Mouse (Mus musculus) kidney, embryonic 15.5 days (tissue): ENCODE data around the gene Tns2. TPM values are rescaled to one million over a fixed set of nuclear protein-coding genes. Genes with fewer than 3 reads are reported as not detected.
"Not testable (repeated sequence)": the region's sequence is repeated elsewhere in the genome, so short reads cannot be mapped to it uniquely, and the experiment has no call there.

ENCODE experiments used
- ATAC-seq: fragments of 200-750 bp; cut with Nextera tagmentation; replicated peaks from 2 replicates; pipeline ENCODE4 v1.8.0; 2017; ENCODE audit warnings: moderate TSS enrichment; ENCODE audit not compliant: low FRiP score
- H3K27ac ChIP-seq: fragments of 300-500 bp; sonication (generic); 2 replicates; pipeline ENCODE4 v1.5.1; 2015; ENCODE audit warnings: mild to moderate bottlenecking, inconsistent platforms
- H3K27me3 ChIP-seq: fragments of 300-500 bp; sonication (generic); 2 replicates; pipeline ENCODE4 v1.6.1; 2015; ENCODE audit warnings: inconsistent platforms
- H3K36me3 ChIP-seq: fragments of 300-500 bp; sonication (generic); 2 replicates; pipeline ENCODE4 v1.6.1; 2015; ENCODE audit warnings: inconsistent platforms
- H3K4me1 ChIP-seq: fragments of 300-500 bp; sonication (generic); 2 replicates; pipeline ENCODE4 v1.6.1; 2015; ENCODE audit warnings: inconsistent platforms
- H3K4me2 ChIP-seq: fragments of 300-500 bp; sonication (generic); 2 replicates; pipeline ENCODE4 v1.6.1; 2015; ENCODE audit warnings: moderate library complexity, mild to moderate bottlenecking, inconsistent platforms
- H3K4me3 ChIP-seq: fragments of 300-500 bp; sonication (generic); replicated peaks from 2 replicates; pipeline ENCODE4 v1.5.1; 2015; ENCODE audit warnings: mild to moderate bottlenecking, inconsistent platforms
- H3K9ac ChIP-seq: fragments of 300-500 bp; sonication (generic); 2 replicates; pipeline ENCODE4 v1.6.1; 2015; ENCODE audit warnings: mild to moderate bottlenecking, inconsistent platforms
- H3K9me3 ChIP-seq: fragments of 300-500 bp; sonication (generic); replicated peaks from 2 replicates; pipeline ENCODE4 v1.6.1; 2016; ENCODE audit warnings: inconsistent platforms
- WGBS: fragments of 180-500 bp; shearing (Covaris S2); methylation state at CpG from one replicate; pipeline ENCODE4 v1.1.7; 2015; ENCODE audit warnings: mixed read lengths; 5-methylcytosine and 5-hydroxymethylcytosine counted together
- polyA plus RNA-seq: library from polyadenylated mRNA; unstranded; fragments of >200 nt; fragmentation: Nextera tagmentation; extraction: Ambion mirVana; gene quantifications from 2 replicates; pipeline ENCODE4 v1.2.1, GENCODE M21; 2015

Gene Tns2
- polyA plus RNA-seq, 1 experiment from 2014 or later, result 48.4 TPM

DNA sequence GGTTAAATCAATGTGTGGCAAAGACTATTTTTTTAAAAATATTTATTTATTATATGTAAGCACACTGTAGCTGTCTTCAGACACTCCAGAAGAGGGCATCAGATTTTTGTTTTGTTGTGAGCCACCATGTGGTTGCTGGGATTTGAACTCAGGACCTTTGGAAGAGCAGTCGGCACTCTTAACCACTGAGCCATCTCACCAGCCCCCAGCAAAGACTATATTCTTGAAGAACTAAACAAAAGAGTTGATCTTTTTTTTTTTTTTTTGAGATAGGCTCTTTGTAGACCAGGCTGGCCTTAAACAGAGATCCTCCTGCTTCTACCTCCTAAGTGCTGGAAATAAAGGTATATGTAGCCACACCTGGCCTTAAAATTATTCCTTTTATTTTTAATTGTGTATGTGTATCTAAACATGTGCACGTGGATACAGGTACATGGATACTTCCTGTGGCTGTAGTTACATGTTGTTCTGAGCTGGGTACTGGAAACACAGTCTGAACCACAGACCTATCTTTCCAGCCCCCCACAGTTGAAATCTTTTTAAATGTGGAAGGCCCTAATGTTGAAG is 23.0 kb upstream of the Tns2 start:
- H3K9me3 ChIP-seq, result no peaks in the 10 kb centered on the region
- no peak overlapping the region for H3K27ac ChIP-seq
- H3K4me1 ChIP-seq, result peaks cover 32% of the 10 kb centered on the region
- H3K4me2 ChIP-seq, result no peak overlapping the region
- WGBS, result 87% methylated on average over 2 of the region's 2 CpGs
- peaks cover 19% of the 10 kb centered on the region for H3K36me3 ChIP-seq
- no peak for ATAC-seq
- H3K27me3 ChIP-seq, result no peaks in the 10 kb centered on the region
- no peak overlapping the region for H3K4me3 ChIP-seq
- no peak overlapping the region for H3K9ac ChIP-seq

DNA sequence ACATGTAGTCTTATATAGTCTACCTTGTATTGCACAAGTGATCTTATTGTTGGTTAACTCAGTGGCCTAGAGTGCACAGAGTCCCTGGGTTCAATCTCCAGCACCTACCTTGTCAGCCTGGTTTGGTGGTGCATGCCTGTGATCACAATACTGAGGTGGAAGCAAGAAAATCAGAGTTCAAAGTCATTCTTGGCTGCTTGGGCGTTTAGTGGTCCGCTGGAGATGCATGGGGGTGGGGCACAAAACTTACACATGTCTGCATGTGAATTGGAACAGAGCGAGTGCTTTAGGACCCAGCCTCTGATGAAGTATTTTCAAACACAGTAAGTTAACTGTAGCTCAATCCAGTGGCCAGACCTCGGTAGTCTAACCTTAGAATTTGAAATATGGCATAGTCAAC is 21.0 kb upstream of the Tns2 start:
- WGBS, result 63% methylated on average over 4 of the region's 4 CpGs
- Histone ChIP-seq H3K4me1 (peaks cover 27% of the 10 kb centered on the region), H3K4me2 (no peak overlapping the region), H3K4me3 (no peak overlapping the region), H3K27ac (no peak overlapping the region), H3K36me3 (peaks cover 40% of the 10 kb centered on the region), H3K27me3 (no peaks in the 10 kb centered on the region), H3K9ac (no peak overlapping the region), H3K9me3 (no peaks in the 10 kb centered on the region)
- ATAC-seq, result no peak

DNA sequence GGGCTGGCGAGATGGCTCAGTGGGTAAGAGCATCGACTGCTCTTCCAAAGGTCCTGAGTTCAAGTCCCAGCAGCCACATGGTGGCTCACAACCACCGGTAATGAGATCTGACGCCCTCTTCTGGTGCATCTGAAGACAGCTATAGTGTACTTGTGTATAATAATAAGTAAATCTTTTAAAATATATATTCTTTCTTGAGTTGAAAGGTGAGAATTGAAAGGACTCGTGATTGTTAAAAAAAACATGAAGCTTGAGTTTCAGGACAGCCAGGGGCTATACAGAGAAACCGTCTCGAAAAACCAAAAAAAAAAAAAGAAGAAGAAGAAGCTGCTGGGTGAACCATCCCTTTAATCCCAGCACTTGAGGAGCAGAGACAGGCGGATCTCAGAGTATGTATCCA is 20.3 kb upstream of the Tns2 start:
- not testable (repeated sequence) for H3K9ac ChIP-seq, H3K4me2 ChIP-seq, H3K4me3 ChIP-seq, H3K27ac ChIP-seq, ATAC-seq, H3K9me3 ChIP-seq, H3K27me3 ChIP-seq
- Histone ChIP-seq H3K36me3 (peaks cover 47% of the 10 kb centered on the region), H3K4me1 (peaks cover 23% of the 10 kb centered on the region)
- 77% methylated on average over 8 of the region's 8 CpGs for WGBS

DNA sequence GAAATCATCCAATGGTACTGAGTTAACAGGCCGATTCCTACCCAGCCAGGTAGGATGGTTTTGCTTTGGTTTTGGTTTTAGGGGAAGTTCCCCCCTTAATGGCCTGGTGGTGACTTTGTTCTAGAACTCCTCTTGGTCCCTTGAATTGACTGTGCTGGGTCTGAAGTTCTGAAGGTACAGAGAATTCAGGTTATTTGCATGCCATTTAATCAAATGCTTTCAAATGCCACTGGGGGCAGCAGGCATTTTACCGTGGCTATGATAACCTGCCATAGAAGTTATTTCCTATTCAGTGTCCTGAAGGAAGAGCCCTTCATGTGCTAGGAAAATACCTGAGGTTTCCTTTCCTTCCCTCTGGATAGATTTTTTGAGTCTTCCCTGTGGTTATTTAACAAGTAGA is 19.8 kb upstream of the Tns2 start:
- Histone ChIP-seq H3K4me2 (no peak overlapping the region), H3K27me3 (no peaks in the 10 kb centered on the region), H3K4me1 (peaks cover 18% of the 10 kb centered on the region), H3K9me3 (no peaks in the 10 kb centered on the region), H3K36me3 (peaks cover 50% of the 10 kb centered on the region), H3K27ac (no peak overlapping the region), H3K4me3 (no peak overlapping the region), H3K9ac (no peak overlapping the region)
- WGBS, result 53% methylated on average over 2 of the region's 2 CpGs
- no peak for ATAC-seq

DNA sequence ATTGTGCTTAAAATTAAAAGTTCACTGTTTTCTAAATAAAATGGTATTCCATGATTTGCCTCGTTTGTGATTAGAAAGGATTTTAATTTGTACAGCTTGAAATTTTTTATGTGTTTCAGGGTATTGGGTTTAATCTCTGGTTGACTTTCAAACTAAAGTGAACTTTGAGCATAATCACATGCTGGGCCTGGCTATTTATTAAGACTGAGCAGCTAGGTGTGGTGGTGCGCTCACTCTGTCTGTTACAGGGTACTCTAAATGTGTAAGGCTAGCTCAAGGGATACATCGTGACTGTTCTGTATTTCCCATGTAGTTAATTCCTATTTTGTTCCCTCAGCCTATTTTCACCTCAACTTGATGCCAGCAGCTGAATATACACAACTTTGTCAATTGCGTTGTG is 18.1 kb upstream of the Tns2 start:
- peaks cover 8% of the 10 kb centered on the region for H3K4me1 ChIP-seq
- ATAC-seq, result no peak
- peaks cover 67% of the 10 kb centered on the region for H3K36me3 ChIP-seq
- H3K9me3 ChIP-seq, result no peaks in the 10 kb centered on the region
- H3K27ac ChIP-seq, result no peak overlapping the region
- H3K4me2 ChIP-seq, result no peak overlapping the region
- H3K9ac ChIP-seq, result no peak overlapping the region
- 82% methylated on average over 4 of the region's 4 CpGs for WGBS
- no peaks in the 10 kb centered on the region for H3K27me3 ChIP-seq
- H3K4me3 ChIP-seq, result no peak overlapping the region

DNA sequence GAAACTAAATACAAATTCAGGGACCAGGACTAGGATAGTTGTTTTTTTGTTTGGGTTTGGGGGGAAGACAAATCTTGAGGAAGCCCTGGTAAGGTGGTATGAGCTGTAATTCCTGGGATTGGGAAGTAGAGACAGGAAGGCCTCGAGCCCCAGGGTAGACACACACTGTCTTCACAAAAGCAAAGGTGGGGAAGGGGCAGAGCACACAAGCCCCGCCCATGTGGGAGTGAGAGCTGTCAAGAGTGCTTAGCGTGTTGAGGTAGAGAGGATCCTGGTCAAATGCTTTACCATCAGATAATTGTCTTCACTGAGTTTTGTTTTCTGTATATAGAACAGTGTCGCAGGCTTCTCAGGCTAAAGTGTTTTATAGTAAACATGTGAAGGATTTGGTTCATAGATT is 17.2 kb upstream of the Tns2 start:
- Histone ChIP-seq H3K4me1 (peaks cover 8% of the 10 kb centered on the region), H3K9ac (no peak overlapping the region), H3K27me3 (no peaks in the 10 kb centered on the region), H3K36me3 (peaks cover 73% of the 10 kb centered on the region), H3K4me3 (no peak overlapping the region), H3K9me3 (no peaks in the 10 kb centered on the region), H3K4me2 (no peak overlapping the region), H3K27ac (no peak overlapping the region)
- WGBS, result 74% methylated on average over 4 of the region's 4 CpGs
- no peak for ATAC-seq

DNA sequence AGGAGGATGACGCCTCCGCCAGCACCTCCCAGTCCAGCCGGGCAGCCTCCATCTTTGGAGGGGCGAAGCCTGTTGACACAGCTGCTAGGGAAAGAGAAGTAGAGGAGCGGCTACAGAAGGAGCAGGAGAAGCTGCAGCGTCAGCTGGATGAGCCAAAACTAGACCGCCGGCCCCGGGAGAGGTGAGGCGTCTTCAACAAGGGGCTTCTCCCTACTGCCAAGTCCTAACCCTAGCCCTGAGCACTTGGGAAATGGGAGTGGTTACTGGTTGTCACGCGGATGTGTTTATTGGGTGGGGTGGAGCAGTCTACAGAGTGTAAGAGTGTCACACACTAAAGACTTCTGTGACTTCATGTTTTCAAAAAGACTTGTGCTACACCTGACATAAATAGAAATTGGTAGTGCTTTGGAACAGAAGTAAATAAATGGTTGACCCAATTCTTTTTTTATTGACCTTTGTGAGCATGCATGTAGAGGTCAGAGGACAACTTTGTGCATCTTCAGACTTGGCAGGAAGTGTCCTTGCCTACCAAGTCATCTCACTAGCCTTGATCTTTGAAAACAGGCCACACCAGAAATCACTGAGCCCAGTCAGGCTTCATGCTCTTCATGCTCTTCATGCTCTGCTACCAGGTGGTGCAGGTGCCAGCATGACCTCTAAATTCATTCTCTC is 10.2 kb upstream of the Tns2 start:
- WGBS, result 69% methylated on average over 12 of the region's 12 CpGs
- no peak for ATAC-seq

DNA sequence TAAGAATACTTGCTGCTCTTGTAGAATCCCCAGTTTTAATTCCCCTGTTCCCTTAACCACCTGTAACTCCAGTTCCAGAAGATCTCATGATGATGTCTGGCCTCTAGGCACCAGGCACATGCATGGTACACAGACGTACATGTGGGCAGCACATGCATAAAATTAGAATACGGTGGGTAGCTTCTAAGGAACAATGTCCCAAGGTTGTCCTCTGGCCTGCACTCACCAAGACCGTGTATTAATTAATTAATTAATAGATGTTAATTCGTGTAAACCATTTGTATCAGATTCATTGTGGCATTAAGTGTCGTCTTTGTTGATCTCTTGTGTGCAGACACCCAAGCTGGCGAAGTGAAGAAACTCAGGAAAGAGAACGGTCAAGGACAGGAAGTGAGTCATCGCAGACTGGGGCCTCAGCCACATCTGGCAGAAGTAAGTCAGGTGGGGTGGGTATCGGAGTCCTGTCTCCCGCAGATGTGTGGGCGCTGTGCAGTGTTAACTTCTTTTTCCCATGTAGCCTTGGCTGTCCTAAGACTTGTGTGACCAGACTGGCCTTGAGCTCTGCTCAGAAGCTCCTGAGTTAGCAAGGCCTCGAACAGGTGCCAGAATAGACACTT is 9.0 kb upstream of the Tns2 start:
- no peak overlapping the region for H3K4me3 ChIP-seq
- no peak overlapping the region for H3K4me2 ChIP-seq
- H3K9ac ChIP-seq, result no peak overlapping the region
- WGBS, result 81% methylated on average over 12 of the region's 12 CpGs
- H3K4me1 ChIP-seq, result 0 out of 2 replicates have a peak, but pooled peaks cover 2% of the 10 kb centered on the region
- peaks cover 100% of the 10 kb centered on the region for H3K36me3 ChIP-seq
- H3K27ac ChIP-seq, result no peak overlapping the region
- no peaks in the 10 kb centered on the region for H3K27me3 ChIP-seq
- ATAC-seq, result no peak
- no peaks in the 10 kb centered on the region for H3K9me3 ChIP-seq

More for the DNA sequence above, 10.2 kb upstream of the Tns2 start:
- H3K27ac ChIP-seq, result no peak overlapping the region
- H3K9me3 ChIP-seq, result no peaks in the 10 kb centered on the region
- no peaks in the 10 kb centered on the region for H3K27me3 ChIP-seq
- H3K4me1 ChIP-seq, result no peaks in the 10 kb centered on the region
- no peak overlapping the region for H3K4me3 ChIP-seq
- no peak overlapping the region for H3K9ac ChIP-seq
- no peak overlapping the region for H3K4me2 ChIP-seq
- H3K36me3 ChIP-seq, result peaks cover 99% of the 10 kb centered on the region

DNA sequence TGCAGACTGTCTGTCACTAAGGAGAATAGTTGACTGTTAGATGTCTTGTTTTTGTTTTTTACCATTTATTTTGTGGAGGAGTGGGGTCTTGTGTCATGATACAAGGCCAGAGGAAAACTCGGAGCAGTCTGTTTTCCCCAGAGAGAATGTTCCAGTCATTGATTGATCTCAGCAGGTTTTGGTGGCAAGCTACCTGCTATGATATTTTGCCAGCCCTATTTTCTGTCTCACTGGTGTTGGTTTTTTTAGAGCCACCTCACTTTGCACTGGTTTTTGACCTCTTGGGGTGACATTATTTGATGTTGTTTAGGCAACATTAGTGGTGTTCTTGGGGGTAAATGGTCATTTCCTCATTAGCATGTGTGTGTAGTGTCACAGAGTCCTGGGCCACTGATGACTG is 8.5 kb upstream of the Tns2 start:
- H3K27ac ChIP-seq, result no peak overlapping the region
- peaks cover 100% of the 10 kb centered on the region for H3K36me3 ChIP-seq
- no peak overlapping the region for H3K9ac ChIP-seq
- H3K4me1 ChIP-seq, result 0 out of 2 replicates have a peak, but pooled peaks cover 5% of the 10 kb centered on the region
- ATAC-seq, result no peak
- no peak overlapping the region for H3K4me2 ChIP-seq
- H3K4me3 ChIP-seq, result no peak overlapping the region
- no peaks in the 10 kb centered on the region for H3K27me3 ChIP-seq
- 64% methylated on average over 1 of the region's 1 CpGs for WGBS
- no peaks in the 10 kb centered on the region for H3K9me3 ChIP-seq

DNA sequence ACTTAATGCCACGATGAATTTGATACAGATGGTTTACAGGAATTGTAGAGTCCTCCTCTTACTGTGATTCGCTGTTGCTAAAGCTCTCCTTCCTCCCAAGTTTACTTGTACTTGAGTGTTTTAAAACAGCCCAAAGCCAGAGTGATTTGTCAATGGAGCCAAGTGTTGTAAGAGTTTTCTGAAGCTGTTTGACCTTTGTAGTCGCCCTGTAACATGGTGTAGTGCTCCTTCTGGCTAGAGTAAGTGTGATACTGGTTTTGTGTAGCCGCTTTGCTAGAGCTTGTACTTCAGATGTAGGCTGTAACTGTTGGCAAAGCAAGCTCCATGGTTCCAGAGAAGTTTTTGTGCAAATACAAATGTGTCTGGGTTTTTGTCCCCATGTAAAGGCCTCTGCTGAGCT is 8.0 kb upstream of the Tns2 start:
- Histone ChIP-seq H3K36me3 (peaks cover 98% of the 10 kb centered on the region), H3K27me3 (no peaks in the 10 kb centered on the region), H3K4me1 (peaks cover 6% of the 10 kb centered on the region; the same call in 1 of the 2 replicates), H3K27ac (no peak overlapping the region), H3K4me2 (no peak overlapping the region), H3K9me3 (no peaks in the 10 kb centered on the region), H3K4me3 (no peak overlapping the region), H3K9ac (no peak overlapping the region)
- no peak for ATAC-seq
- WGBS, result 89% methylated on average over 4 of the region's 4 CpGs

DNA sequence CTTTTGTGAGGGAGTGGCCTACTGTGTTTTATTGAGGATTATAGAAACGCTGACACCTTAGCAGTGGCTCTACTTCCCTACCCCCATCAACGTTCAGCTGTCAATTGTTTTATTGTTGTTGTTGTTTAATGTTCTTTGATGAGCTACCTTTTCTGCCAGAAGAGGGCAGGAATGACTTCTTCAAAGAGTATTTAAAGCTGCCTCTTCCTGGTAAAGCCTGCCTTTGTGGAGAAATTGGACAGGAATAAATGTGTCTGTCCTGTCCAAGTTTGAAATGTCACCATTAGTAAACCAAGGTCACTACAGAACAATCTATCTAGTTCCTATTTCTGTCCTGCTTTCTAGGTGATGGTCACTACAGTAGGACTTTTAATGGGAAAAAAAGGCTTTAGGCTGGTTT is 6.1 kb upstream of the Tns2 start:
- H3K36me3 ChIP-seq, result peaks cover 91% of the 10 kb centered on the region
- ATAC-seq, result no peak
- H3K27ac ChIP-seq, result no peak overlapping the region
- H3K9me3 ChIP-seq, result no peaks in the 10 kb centered on the region
- H3K4me1 ChIP-seq, result peaks cover 25% of the 10 kb centered on the region
- WGBS, result 17% methylated on average over 2 of the region's 2 CpGs
- H3K27me3 ChIP-seq, result no peaks in the 10 kb centered on the region
- no peak overlapping the region for H3K4me3 ChIP-seq
- H3K4me2 ChIP-seq, result no peak overlapping the region
- H3K9ac ChIP-seq, result no peak overlapping the region

DNA sequence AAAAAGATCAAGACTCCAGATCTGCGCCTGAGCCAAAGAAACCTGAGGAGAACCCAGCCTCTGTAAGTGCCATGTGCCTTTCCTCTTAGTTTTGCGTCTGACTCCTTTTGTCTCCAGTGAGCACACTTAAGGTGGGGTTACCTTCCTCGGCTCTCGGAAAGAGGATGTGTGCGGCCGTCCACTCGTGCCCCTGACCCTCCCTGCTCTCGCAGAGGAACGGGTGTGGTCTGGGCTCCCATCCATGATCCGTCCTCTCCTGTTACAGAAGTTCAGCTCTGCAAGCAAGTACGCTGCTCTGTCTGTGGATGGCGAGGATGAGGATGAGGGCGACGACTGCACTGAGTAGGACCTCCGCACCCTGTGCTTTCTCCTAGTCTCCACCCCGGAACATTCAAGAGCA is 5.2 kb upstream of the Tns2 start:
- H3K9ac ChIP-seq, result no peak overlapping the region
- 80% methylated on average over 16 of the region's 16 CpGs for WGBS
- H3K27ac ChIP-seq, result no peak overlapping the region
- H3K4me2 ChIP-seq, result no peak overlapping the region
- H3K4me3 ChIP-seq, result no peak overlapping the region
- ATAC-seq, result no peak
- peaks cover 33% of the 10 kb centered on the region for H3K4me1 ChIP-seq
- no peaks in the 10 kb centered on the region for H3K27me3 ChIP-seq
- peaks cover 83% of the 10 kb centered on the region for H3K36me3 ChIP-seq
- H3K9me3 ChIP-seq, result no peaks in the 10 kb centered on the region
